Mouse (Mus musculus) C2C12 (cell line): ENCODE data around the gene Ropn1l.

Experiments used
- CTCF ChIP-seq: IDR thresholded peaks from one replicate; pipeline ENCODE4 v1.5.1; 2011; ENCODE audit not compliant: control insufficient read depth, insufficient read depth, insufficient read length
- MAX ChIP-seq: IDR thresholded peaks from one replicate; pipeline ENCODE4 v1.6.1; 2011; ENCODE audit warnings: mild to moderate bottlenecking, control low read depth
- USF1 ChIP-seq: IDR thresholded peaks from one replicate; pipeline ENCODE4 v1.6.1; 2011; ENCODE audit warnings: low read depth, mild to moderate bottlenecking, control low read depth, moderate library complexity

DNA sequence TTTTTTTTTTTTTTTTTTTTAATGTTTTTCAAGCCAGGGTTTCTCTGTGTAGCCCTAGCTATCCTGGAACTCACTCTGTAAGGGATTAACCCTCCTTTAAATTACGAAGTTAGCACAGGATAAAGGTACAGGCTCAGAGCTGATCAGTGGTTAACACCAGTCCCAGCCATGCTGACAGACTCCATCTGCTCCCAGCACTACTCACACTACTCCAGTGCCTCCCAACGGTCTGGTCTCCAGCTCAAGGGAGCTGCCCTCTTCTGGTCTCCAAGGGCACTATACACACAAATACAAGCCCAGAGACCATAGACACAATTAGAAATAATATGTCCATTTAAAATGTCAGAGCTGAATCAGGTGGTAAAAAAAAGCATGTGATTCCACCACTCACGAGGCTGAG, 40.8 kb upstream of the Ropn1l start:
- TF ChIP-seq MAX (no peak), USF1 (no peak), CTCF (no peak)
